Mouse (Mus musculus): ENCODE results near the gene M6pr.

GRCm38 (mm10) chr6:122304790-122305555 lies 3.5 kb upstream of the M6pr start:
- TF ChIP-seq POLR2A (IDR thresholded peaks at IDR 0.05; ENCODE audit: extremely low read depth, insufficient read depth, low read length) (no peak), CTCF (IDR thresholded peaks at IDR 0.05; ENCODE audit: low read depth, low read length) (no peak)

All from liver, adult 2 months (tissue).